Mouse (Mus musculus): ENCODE measurements at regions not wholly inside any gene's neighbourhood (a gene's known extent, or its start where the extent isn't known, plus 50 kb on each side); places are given as distances from the start of the nearest gene placed in this dataset.

GRCm38 (mm10) chr11:57933065-57933464 is 75.8 kb upstream of the Larp1 start:
- TF ChIP-seq TAL1 (conservative IDR thresholded peaks at IDR 0.05; ENCODE audit: low read depth, low read length): no peak
- TF ChIP-seq GATA2 (IDR thresholded peaks at IDR 0.05; ENCODE audit: borderline replicate concordance, low read depth, low read length): no peak
- no peak for TF ChIP-seq CTCF (IDR thresholded peaks at IDR 0.05; ENCODE audit: low read depth, low read length)
- no peak for TF ChIP-seq POLR2AphosphoS5 (IDR thresholded peaks at IDR 0.05; ENCODE audit: insufficient replicate concordance, low read depth, low read length)
- no peak for TF ChIP-seq GATA1 (IDR thresholded peaks at IDR 0.05; ENCODE audit: borderline replicate concordance, low read length)
- DNase-seq (ENCODE audit: low spot score) (no peak), ATAC-seq (ENCODE audit: extremely low read depth, insufficient number of reproducible peaks, low FRiP score, poor library complexity, severe bottlenecking) (no peak)
- H3K9me3 ChIP-seq (replicated peaks): no peaks in the 10 kb centered on the region
- peaks cover 4% of the 10 kb centered on the region for H3K4me1 ChIP-seq (ENCODE audit: insufficient read depth, low read depth, low read length)
- no peaks in the 10 kb centered on the region for H3K36me3 ChIP-seq (replicated peaks)
- H3K27me3 ChIP-seq (ENCODE audit: insufficient read depth, low read length): peaks cover 24% of the 10 kb centered on the region
- no peak overlapping the region for H3K4me3 ChIP-seq (ENCODE audit: low read depth, low read length)

- ATAC-seq (ENCODE audit: extremely low read depth, insufficient number of reproducible peaks, low FRiP score, poor library complexity, severe bottlenecking) (no peak), DNase-seq (ENCODE audit: low spot score) (no peak)
- Histone ChIP-seq H3K36me3 (replicated peaks) (no peaks in the 10 kb centered on the region), H3K4me3 (ENCODE audit: low read depth, low read length) (no peak overlapping the region), H3K4me1 (ENCODE audit: insufficient read depth, low read depth, low read length) (peaks cover 2% of the 10 kb centered on the region), H3K9me3 (replicated peaks) (no peaks in the 10 kb centered on the region), H3K27me3 (ENCODE audit: insufficient read depth, low read length) (peaks cover 21% of the 10 kb centered on the region)
- TF ChIP-seq TAL1 (conservative IDR thresholded peaks at IDR 0.05; ENCODE audit: low read depth, low read length) (no peak), GATA1 (IDR thresholded peaks at IDR 0.05; ENCODE audit: borderline replicate concordance, low read length) (no peak), CTCF (IDR thresholded peaks at IDR 0.05; ENCODE audit: low read depth, low read length) (no peak)
Measured at GRCm38 (mm10) chr11:57929506-57929905, 79.4 kb upstream of the Larp1 start.

- peaks cover 8% of the 10 kb centered on the region for H3K4me1 ChIP-seq (ENCODE audit: insufficient read depth, low read depth, low read length)
- H3K4me3 ChIP-seq (ENCODE audit: low read depth, low read length): no peak overlapping the region
- DNase-seq (ENCODE audit: low spot score): no peak
- ATAC-seq (ENCODE audit: extremely low read depth, insufficient number of reproducible peaks, low FRiP score, poor library complexity, severe bottlenecking): no peak
- TF ChIP-seq TAL1 (conservative IDR thresholded peaks at IDR 0.05; ENCODE audit: low read depth, low read length) (no peak), GATA2 (IDR thresholded peaks at IDR 0.05; ENCODE audit: borderline replicate concordance, low read depth, low read length) (no peak), POLR2AphosphoS5 (IDR thresholded peaks at IDR 0.05; ENCODE audit: insufficient replicate concordance, low read depth, low read length) (no peak), GATA1 (IDR thresholded peaks at IDR 0.05; ENCODE audit: borderline replicate concordance, low read length) (no peak), CTCF (IDR thresholded peaks at IDR 0.05; ENCODE audit: low read depth, low read length) (no peak)
- peaks cover 19% of the 10 kb centered on the region for H3K27me3 ChIP-seq (ENCODE audit: insufficient read depth, low read length)
- no peaks in the 10 kb centered on the region for H3K9me3 ChIP-seq (replicated peaks)
- H3K36me3 ChIP-seq (replicated peaks): no peaks in the 10 kb centered on the region
Measured at GRCm38 (mm10) chr11:57920263-57920662, 87.6 kb upstream of the Hand1 start.

- DNase-seq (ENCODE audit: low spot score): no peak
- no peak for TF ChIP-seq POLR2AphosphoS5 (IDR thresholded peaks at IDR 0.05; ENCODE audit: insufficient replicate concordance, low read depth, low read length)
- TF ChIP-seq CTCF (IDR thresholded peaks at IDR 0.05; ENCODE audit: low read depth, low read length): no peak
- Histone ChIP-seq H3K4me3 (ENCODE audit: low read depth, low read length) (no peak overlapping the region), H3K4me1 (ENCODE audit: insufficient read depth, low read depth, low read length) (peaks cover 16% of the 10 kb centered on the region), H3K9me3 (replicated peaks) (no peaks in the 10 kb centered on the region), H3K36me3 (replicated peaks) (no peaks in the 10 kb centered on the region), H3K27me3 (ENCODE audit: insufficient read depth, low read length) (peaks cover 16% of the 10 kb centered on the region)
- ATAC-seq (ENCODE audit: extremely low read depth, insufficient number of reproducible peaks, low FRiP score, poor library complexity, severe bottlenecking): no peak
Measured at GRCm38 (mm10) chr11:57918447-57919059, 85.9 kb upstream of the Hand1 start.

- no peak overlapping the region for H3K4me3 ChIP-seq (ENCODE audit: low read depth, low read length)
- peaks cover 18% of the 10 kb centered on the region for H3K27me3 ChIP-seq (ENCODE audit: insufficient read depth, low read length)
- H3K9me3 ChIP-seq (replicated peaks): no peaks in the 10 kb centered on the region
- peaks cover 22% of the 10 kb centered on the region for H3K4me1 ChIP-seq (ENCODE audit: insufficient read depth, low read depth, low read length)
- TF ChIP-seq CTCF (IDR thresholded peaks at IDR 0.05; ENCODE audit: low read depth, low read length) (0 out of 2 replicates have a peak, but pooled peaks have one; percentile 4), GATA1 (IDR thresholded peaks at IDR 0.05; ENCODE audit: borderline replicate concordance, low read length) (no peak)
- DNase-seq (ENCODE audit: low spot score) (no peak), ATAC-seq (ENCODE audit: extremely low read depth, insufficient number of reproducible peaks, low FRiP score, poor library complexity, severe bottlenecking) (no peak)
- H3K36me3 ChIP-seq (replicated peaks): no peaks in the 10 kb centered on the region
Measured at GRCm38 (mm10) chr11:57917974-57918373, 85.4 kb upstream of the Hand1 start.

GRCm38 (mm10) chr11:57916016-57916415 is 83.4 kb upstream of the Hand1 start:
- no peak overlapping the region for H3K4me3 ChIP-seq (ENCODE audit: low read depth, low read length)
- TF ChIP-seq CTCF (IDR thresholded peaks at IDR 0.05; ENCODE audit: low read depth, low read length) (no peak), POLR2AphosphoS5 (IDR thresholded peaks at IDR 0.05; ENCODE audit: insufficient replicate concordance, low read depth, low read length) (no peak), GATA2 (IDR thresholded peaks at IDR 0.05; ENCODE audit: borderline replicate concordance, low read depth, low read length) (no peak), GATA1 (IDR thresholded peaks at IDR 0.05; ENCODE audit: borderline replicate concordance, low read length) (no peak), TAL1 (conservative IDR thresholded peaks at IDR 0.05; ENCODE audit: low read depth, low read length) (no peak)
- H3K36me3 ChIP-seq (replicated peaks): no peaks in the 10 kb centered on the region
- DNase-seq (ENCODE audit: low spot score) (no peak), ATAC-seq (ENCODE audit: extremely low read depth, insufficient number of reproducible peaks, low FRiP score, poor library complexity, severe bottlenecking) (no peak)
- peaks cover 41% of the 10 kb centered on the region for H3K4me1 ChIP-seq (ENCODE audit: insufficient read depth, low read depth, low read length)
- no peaks in the 10 kb centered on the region for H3K9me3 ChIP-seq (replicated peaks)
- peaks cover 12% of the 10 kb centered on the region for H3K27me3 ChIP-seq (ENCODE audit: insufficient read depth, low read length)
